Mouse (Mus musculus) activated CD4-positive, CD25-positive, alpha-beta regulatory T cell, adult 4 months (primary cell): ENCODE measurements around the gene Npr2. TPM values are rescaled to one million over a fixed set of nuclear protein-coding genes. Genes with fewer than 3 reads are reported as not detected.

Experiments used
- ATAC-seq: one replicate; pipeline ENCODE4 v1.8.0; 2017
- polyA plus RNA-seq, 2 experiments: library from polyadenylated mRNA; unstranded; fragments of 100-300 nt; shearing (Covaris generic); gene quantifications; one replicate each; pipeline ENCODE4 v1.2.1; 2017

Gene Npr2
- polyA plus RNA-seq, 2 experiments from 2014 or later: not detected

DNA sequence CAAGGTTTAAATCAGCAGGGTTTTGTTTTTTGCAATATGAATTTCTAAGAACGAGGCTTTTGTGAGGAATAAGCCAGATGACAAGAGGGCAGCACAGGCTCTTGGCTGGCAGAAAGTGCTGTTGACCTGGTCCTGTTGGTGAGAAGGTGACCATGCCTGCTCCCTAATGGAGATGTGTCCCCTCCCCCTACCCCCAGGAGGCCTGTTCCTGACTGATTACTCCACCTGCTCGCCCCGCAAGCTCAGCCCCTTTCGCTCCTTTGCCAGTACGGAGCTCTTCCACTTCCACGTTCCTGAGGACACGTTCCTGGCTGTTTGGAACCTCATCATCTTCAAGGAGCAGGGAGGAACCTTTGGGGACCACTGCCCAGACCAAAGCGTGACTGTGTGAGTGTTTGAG is 42.0 kb downstream of the Npr2 start:
- no peak for ATAC-seq

DNA sequence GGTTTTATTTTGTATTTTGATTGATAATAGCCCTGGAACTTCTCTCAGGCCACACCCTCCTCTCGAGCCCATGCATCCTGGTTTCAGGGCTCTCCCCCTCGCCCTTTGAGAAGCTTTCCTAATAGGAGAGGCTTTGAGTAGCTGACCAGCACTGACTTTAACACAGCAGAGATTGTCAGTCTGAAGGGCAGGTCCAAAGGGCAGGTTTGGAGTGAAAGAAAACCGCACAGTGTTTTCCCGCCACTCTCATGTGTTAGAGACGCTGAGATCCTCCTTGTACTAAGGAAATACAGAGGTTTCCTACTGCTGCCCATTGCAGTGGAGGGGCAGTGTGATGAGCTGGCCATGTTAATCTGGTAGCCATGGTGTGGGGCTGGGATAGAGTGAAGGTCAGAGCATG is 43.2 kb downstream of the Npr2 start:
- ATAC-seq: no peak

DNA sequence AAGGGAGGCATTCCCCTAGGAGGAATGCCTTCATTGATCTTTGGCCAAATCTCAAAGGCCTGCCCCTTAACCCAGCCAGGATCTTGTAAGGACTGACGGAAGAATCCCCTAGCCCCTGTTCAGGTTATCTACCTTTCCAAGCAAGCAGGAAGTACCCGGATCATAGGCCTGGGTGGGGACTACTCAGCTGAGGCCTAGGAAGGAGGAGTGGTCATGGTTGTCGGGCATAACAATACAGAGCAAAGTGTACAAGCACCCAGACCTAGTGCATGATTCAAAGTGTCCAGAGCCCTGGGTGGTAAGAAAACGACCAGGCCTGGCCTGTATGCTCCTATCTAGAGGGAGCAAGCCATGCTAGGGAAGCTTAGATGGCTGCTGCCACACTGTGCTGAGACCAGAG is 43.9 kb downstream of the Npr2 start:
- ATAC-seq: no peak

DNA sequence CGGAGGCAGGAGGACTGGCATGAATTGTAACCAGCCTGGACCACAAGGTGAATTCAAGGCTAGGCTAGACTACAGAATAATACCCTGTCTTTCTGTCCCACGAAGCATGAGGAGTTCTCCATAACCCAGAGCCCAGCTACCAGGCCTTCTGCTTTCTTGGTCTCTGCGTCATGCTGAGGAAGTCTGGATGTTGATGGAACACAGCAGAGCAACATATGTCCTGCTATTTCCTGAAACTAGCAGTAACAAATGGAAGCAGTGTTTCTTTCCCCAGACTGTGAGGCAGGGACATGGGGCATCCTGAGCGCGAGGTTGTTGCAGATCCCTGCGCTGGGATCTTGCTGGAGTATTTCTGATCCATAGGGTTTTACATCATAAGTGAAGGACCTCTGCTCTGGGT is 46.8 kb downstream of the Npr2 start:
- ATAC-seq: no peak

DNA sequence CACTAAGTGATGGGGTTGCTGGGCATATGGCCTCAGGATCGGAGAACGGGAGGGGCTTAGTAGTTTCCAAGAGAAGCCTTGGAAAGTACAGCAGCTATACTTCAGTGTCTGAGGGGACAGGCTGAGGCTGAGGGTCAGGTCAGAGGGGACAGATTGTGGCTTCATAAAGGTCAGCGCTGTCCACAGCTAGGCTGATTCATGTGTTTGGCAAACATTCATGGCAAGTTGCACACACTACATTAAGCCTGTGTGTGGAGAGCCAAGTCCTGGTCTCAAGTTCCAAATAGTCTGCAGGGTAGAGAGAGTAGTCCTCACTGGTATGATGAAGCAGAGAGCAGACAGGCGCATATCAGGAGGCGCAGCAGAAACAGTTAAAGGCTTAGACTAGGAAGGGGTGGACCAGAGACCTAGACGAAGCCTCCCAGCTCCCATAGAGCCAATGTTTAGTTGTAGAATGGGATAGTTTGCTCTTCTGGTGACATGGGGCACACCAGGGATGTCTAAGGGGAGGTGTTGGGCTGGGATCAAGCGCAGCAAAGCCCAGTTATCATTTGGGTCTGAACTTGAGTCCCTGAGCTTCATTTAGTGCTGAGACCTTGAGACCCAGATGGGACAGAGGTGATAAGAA is 47.8 kb downstream of the Npr2 start:
- ATAC-seq: no peak

DNA sequence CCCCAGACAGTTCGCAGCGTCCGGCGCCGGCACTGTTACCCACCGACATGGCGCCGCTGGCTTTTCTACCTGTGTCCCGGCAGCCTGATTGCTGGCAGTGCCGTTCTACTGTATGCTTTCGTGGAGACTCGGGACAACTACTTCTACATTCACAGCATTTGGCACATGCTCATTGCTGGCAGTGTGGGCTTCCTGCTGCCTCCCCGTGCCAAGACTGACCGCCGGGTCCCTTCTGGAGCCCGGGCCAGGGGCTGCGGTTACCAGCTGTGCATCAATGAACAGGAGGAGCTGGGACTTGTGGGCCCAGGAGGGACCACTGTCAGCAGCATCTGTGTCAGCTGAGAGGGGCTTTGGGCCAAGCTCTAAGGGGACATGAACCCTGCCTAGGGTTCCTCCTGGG is 58.3 kb downstream of the Npr2 start:
- no peak for ATAC-seq

DNA sequence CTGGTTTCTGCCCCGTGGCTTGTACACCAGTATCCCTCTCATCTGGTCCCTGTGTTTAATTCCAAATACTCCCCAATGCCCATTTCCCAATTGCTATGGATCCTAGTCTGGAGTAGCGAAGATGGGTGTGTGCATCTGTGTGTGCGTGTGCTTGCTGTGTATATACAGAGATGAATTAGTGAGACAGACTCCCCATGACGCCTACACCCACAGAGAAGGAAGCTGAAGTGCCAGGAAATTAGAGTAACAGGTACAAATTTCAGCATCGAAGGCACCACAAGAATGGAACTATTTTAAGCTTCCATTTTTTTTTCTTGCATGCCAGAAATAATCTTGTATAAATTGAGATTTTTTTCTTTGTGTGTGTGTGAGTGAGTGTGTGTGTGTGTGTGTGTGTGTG is 59.3 kb downstream of the Npr2 start:
- no peak for ATAC-seq

DNA sequence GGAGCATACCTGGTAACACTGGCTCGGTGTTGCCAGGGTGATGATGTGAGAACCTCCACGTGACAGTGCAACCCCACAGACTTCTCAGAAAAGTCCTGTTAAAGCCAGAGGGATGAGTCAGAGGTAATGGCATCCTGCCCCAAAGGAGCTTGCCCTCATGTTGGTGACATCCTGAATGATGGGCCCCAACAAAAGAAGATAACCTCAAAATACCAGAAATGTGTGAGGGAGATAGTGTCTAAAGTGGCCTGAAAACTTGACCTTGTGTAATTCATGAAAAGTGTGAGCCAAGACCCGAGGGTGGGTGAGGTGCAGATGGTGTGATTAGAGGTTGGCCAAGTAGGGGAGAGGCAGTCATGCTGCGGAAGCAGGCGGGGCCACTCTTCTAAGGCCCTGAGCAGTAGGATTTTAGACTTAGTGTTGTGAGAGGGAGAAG is 62.1 kb downstream of the Npr2 start:
- no peak for ATAC-seq

DNA sequence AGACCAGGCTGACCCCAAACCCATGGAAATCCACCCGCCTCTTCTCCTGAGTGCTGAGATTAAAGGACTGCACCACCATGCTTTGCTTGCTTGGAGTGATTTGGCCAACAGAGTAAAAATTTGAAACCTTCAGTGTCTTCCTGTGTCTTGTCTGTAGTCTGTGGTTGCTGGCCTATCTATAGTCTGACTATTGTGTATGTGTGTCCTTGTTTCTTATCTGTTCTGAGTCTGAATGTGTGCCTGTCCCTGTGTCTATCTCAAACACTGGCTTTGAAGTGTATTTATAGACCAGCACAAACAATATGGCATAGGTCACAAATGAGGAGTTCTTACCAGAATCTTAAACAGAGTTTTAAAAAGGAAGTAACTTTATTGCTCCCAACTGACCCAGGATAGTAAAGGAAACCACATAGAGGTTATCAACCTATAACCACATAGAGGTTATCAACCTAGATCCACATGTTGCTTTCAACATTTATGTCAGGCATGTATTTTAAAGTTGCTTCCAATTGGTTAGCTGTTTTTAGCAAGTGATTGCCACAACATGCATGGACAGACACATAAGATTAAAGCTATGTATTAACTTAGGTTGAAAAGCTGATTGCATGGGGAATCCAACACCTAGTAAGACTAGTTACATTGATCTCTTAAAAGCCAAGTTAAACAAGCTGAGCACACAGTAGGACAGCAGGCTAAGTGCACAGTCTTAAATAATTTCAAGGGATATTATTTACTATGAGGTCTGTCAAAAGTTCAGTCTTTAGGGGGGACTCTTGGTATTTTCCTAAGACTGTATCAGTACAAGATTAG is 62.9 kb downstream of the Npr2 start:
- ATAC-seq: no peak

DNA sequence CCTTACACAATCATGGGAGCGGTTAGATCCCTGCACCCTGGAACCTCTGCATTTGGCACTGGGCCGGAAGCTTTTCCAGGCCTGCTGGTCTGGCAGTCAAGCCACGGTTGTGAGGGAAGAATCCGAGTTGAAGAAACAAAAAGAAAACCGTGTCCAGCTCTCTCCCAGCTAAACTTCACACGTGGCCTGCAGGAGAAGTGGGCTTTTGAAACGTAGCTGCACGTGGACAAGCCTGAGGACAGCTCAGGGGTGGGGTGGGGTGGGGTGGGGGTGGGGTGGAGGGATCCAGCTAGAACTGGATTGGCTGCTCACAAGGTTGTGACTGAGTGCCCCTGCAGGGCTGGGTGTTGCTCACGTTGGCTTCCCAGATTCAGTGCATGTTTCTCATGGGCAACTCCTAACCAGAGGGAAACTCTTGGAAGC is 63.5 kb downstream of the Npr2 start:
- no peak for ATAC-seq

GRCm38 (mm10) chr4:43696561-43696960 is 64.8 kb downstream of the Npr2 start:
- no peak for ATAC-seq

DNA sequence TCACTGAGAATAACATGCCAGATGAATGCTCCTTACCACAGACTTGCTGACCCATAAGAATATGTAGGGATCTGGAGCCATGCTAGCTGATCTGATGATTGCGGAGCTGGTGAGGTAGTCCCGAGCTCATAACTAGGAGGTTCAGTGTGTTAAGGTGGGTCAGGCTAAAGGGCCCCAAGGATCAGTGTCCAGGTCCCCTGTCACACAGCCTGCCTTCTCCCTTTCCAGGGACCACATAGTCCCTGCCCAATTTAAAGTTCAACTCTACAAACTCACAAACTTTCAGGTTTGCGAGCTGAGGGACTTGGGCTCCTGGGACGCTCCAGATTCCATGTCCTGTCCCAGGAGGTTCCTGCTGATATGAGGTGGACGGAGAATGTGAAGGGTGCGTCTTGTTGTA is 69.0 kb downstream of the Npr2 start, which contains the start of gene Olfr70:
TSS of gene Olfr70 (minus strand) at position 101 of the 400 bp plus-strand sequence.
- ATAC-seq: no peak

Other genes with a start within 250 kb of the Npr2 start
- gene Rusc2, start 250.0 kb upstream of the Npr2 start, polyA plus RNA-seq: not detected
- not detected for gene Fam166b, start 202.8 kb upstream of the Npr2 start, polyA plus RNA-seq
- 1 to 10 TPM in 1 of 2 experiments, under 1 TPM in 1; 0.48 to 1.1 TPM for gene Tesk1, start 190.0 kb upstream of the Npr2 start, polyA plus RNA-seq
- 10 to 100 TPM; 63.4 to 67.4 TPM for gene Cd72, start 177.3 kb upstream of the Npr2 start, polyA plus RNA-seq
- gene Sit1, start 148.2 kb upstream of the Npr2 start, polyA plus RNA-seq: 100 to 1,000 TPM; 145 to 163 TPM
- gene Ccdc107, start 139.0 kb upstream of the Npr2 start, polyA plus RNA-seq: 10 to 100 TPM; 71.7 to 78.1 TPM
- 1 to 10 TPM; 5.3 to 7.4 TPM for gene Arhgef39, start 132.2 kb upstream of the Npr2 start, polyA plus RNA-seq
- gene Car9, start 125.0 kb upstream of the Npr2 start, polyA plus RNA-seq: under 1 TPM in 1 of 2 experiments, not detected in 1; 0.73 TPM
- not detected for gene Tpm2, start 108.2 kb upstream of the Npr2 start, polyA plus RNA-seq
- gene Creb3, start 69.6 kb upstream of the Npr2 start, polyA plus RNA-seq: 100 to 1,000 TPM; 101 to 104 TPM
- 100 to 1,000 TPM in 1 of 2 experiments, 10 to 100 TPM in 1; 86.9 to 116 TPM for gene Tln1, start 69.2 kb upstream of the Npr2 start, polyA plus RNA-seq
- 10 to 100 TPM; 10.8 to 12.4 TPM for gene Rgp1, start 53.2 kb upstream of the Npr2 start, polyA plus RNA-seq
- gene Gba2, start 53.1 kb upstream of the Npr2 start, polyA plus RNA-seq: 10 to 100 TPM; 12.7 to 14.4 TPM
- not detected for gene Msmp, start 47.4 kb upstream of the Npr2 start, polyA plus RNA-seq
- not detected for gene Spag8, start 21.7 kb downstream of the Npr2 start, polyA plus RNA-seq
- 10 to 100 TPM; 41.0 to 42.7 TPM for gene Hint2, start 24.5 kb downstream of the Npr2 start, polyA plus RNA-seq
- gene Tmem8b, start 37.0 kb downstream of the Npr2 start, polyA plus RNA-seq: under 1 TPM; 0.38 to 0.90 TPM
- 1 to 10 TPM; 3.2 to 4.4 TPM for gene Fam221b, start 37.2 kb downstream of the Npr2 start, polyA plus RNA-seq
- gene Olfr70, start 68.9 kb downstream of the Npr2 start, polyA plus RNA-seq: not detected
- gene Olfr71, start 78.3 kb downstream of the Npr2 start, polyA plus RNA-seq: under 1 TPM in 1 of 2 experiments, not detected in 1; 0.13 TPM
- gene Hrct1, start 95.3 kb downstream of the Npr2 start, polyA plus RNA-seq: not detected
- gene Spaar, start 98.1 kb downstream of the Npr2 start, polyA plus RNA-seq: under 1 TPM in 1 of 2 experiments, not detected in 1; 0.15 TPM
- not detected for gene Olfr159, start 139.1 kb downstream of the Npr2 start, polyA plus RNA-seq
- not detected for gene Olfr156, start 192.0 kb downstream of the Npr2 start, polyA plus RNA-seq
- gene Olfr157, start 208.3 kb downstream of the Npr2 start, polyA plus RNA-seq: under 1 TPM; 0.09 to 0.50 TPM
- under 1 TPM in 1 of 2 experiments, not detected in 1; 0.26 TPM for gene Olfr155, start 219.6 kb downstream of the Npr2 start, polyA plus RNA-seq
- gene Reck, start 243.6 kb downstream of the Npr2 start, polyA plus RNA-seq: 1 to 10 TPM; 3.4 to 5.9 TPM